Mouse (Mus musculus) midbrain, embryonic 14.5 days (tissue): ENCODE data around the gene Cfap58. TPM values are rescaled to one million over a fixed set of nuclear protein-coding genes. Genes with fewer than 3 reads are reported as not detected.

Experiments
- ATAC-seq: fragments of 200-750 bp; cut with Nextera tagmentation; 2 replicates; pipeline ENCODE4 v1.8.0; 2017; ENCODE audit warnings: moderate number of reproducible peaks, moderate library complexity; ENCODE audit not compliant: low FRiP score, low TSS enrichment
- DNase-seq: peaks from one replicate; pipeline ENCODE4 v3.0.0-alpha.2; 2015
- H3K27ac ChIP-seq: fragments of 300-500 bp; sonication (generic); replicated peaks from 2 replicates; pipeline ENCODE4 v1.5.1; 2014; ENCODE audit warnings: mild to moderate bottlenecking, low read depth, low read length, moderate library complexity
- H3K27me3 ChIP-seq: fragments of 300-500 bp; sonication (generic); 2 replicates; pipeline ENCODE4 v1.6.1; 2014; ENCODE audit warnings: low read length, control low read depth, mixed read lengths; ENCODE audit not compliant: control insufficient read depth, insufficient read depth
- H3K36me3 ChIP-seq: fragments of 300-500 bp; sonication (generic); 2 replicates; pipeline ENCODE4 v1.6.1; 2014; ENCODE audit warnings: low read length, control low read depth; ENCODE audit not compliant: control insufficient read depth, insufficient read depth
- H3K4me1 ChIP-seq: fragments of 300-500 bp; sonication (generic); 2 replicates; pipeline ENCODE4 v1.6.1; 2014; ENCODE audit warnings: mild to moderate bottlenecking, antibody characterized with exemption, low read length, control low read depth; ENCODE audit not compliant: control insufficient read depth, insufficient read depth
- H3K4me2 ChIP-seq: fragments of 300-500 bp; sonication (generic); 2 replicates; pipeline ENCODE4 v1.6.1; 2014; ENCODE audit warnings: mild to moderate bottlenecking, low read length, moderate library complexity
- H3K4me3 ChIP-seq: fragments of 300-500 bp; sonication (generic); replicated peaks from 2 replicates; pipeline ENCODE4 v1.5.1; 2014; ENCODE audit warnings: low read depth, low read length
- H3K9ac ChIP-seq: fragments of 300-500 bp; sonication (generic); replicated peaks from 2 replicates; pipeline ENCODE4 v1.6.1; 2014; ENCODE audit warnings: mild to moderate bottlenecking, low read length, moderate library complexity
- H3K9me3 ChIP-seq: fragments of 300-500 bp; sonication (generic); 2 replicates; pipeline ENCODE4 v1.6.1; 2016; ENCODE audit warnings: low read length, control low read depth, mixed read lengths; ENCODE audit not compliant: control insufficient read depth
- WGBS: fragments of 180-500 bp; shearing (Covaris S2); extraction: QIAGEN DNeasy Blood & Tissue Kit; methylation state at CpG from one replicate; pipeline ENCODE4 v1.1.7; 2014; 5-methylcytosine and 5-hydroxymethylcytosine counted together
- microRNA-seq: library from miRNA; unstranded; fragments of <30 nt; microRNA quantifications from one replicate; pipeline ENCODE4, GENCODE M21; 2016
- polyA plus RNA-seq: library from polyadenylated mRNA; unstranded; fragments of >200 nt; fragmentation: Nextera tagmentation; extraction: Ambion mirVana; gene quantifications from 2 replicates; pipeline ENCODE4 v1.2.1, GENCODE M21; 2014

Cfap58 gene
- polyA plus RNA-seq, 1 experiment from 2014 or later, result 0.89 TPM

GRCm38 (mm10) chr19:48026882-48027281 lies 89.4 kb downstream of the Cfap58 start:
- Histone ChIP-seq H3K27ac (no peak overlapping the region), H3K36me3 (no peaks in the 10 kb centered on the region), H3K4me1 (no peaks in the 10 kb centered on the region; the same call in 1 of the 2 replicates), H3K9ac (no peak overlapping the region), H3K4me3 (no peak overlapping the region), H3K9me3 (no peaks in the 10 kb centered on the region), H3K27me3 (no peaks in the 10 kb centered on the region), H3K4me2 (no peak overlapping the region)
- 72% methylated on average over 2 of the region's 2 CpGs for WGBS
- ATAC-seq (no peak), DNase-seq (no peak)

DNA sequence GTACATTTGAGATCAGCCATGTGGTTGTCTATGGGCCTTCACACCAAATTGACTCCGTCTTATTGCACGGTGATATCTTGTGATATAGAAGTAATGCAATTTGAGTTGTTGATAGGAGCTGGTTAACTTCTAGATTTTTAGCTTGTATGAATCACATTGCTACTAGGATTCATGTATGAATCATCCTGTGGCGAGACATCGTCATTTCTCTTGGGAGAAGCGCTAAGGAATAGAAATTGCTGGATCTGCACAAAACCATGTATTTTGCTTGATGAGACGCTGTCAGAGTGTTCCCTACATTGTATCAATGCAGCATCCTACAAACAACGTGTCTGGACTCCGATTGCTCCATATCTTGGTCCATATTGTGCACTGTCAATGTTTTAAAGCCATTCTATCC lies 102.1 kb downstream of the Cfap58 start:
- H3K4me1 ChIP-seq, result 0 out of 2 replicates have a peak, but pooled peaks cover 6% of the 10 kb centered on the region
- DNase-seq (no peak), ATAC-seq (no peak)
- no peak overlapping the region for H3K4me3 ChIP-seq
- no peaks in the 10 kb centered on the region for H3K27me3 ChIP-seq
- H3K27ac ChIP-seq, result no peak overlapping the region
- no peak overlapping the region for H3K9ac ChIP-seq
- H3K36me3 ChIP-seq, result no peaks in the 10 kb centered on the region
- H3K4me2 ChIP-seq, result no peak overlapping the region
- WGBS, result 89% methylated on average over 8 of the region's 8 CpGs
- no peaks in the 10 kb centered on the region for H3K9me3 ChIP-seq

DNA sequence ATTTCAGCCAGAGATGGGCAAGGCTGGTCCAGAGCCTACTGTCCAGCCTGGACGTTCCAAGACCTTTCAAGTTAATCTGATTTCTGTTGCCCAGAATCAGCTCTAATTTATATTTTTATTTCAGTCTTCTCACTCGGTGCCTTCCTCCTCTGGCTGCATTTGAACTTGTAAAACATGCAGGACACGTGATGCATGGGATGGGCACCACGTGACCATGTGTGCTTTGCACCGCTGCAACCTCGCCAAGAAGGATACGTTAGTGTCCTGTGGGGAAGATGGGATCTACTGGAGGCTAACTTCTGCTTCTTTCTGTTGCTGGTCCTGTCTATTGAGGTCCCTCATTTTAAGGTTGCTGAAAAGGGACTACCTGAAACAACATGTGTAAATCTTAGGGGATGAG lies 109.8 kb downstream of the Cfap58 start:
- Histone ChIP-seq H3K4me3 (no peak overlapping the region), H3K36me3 (no peaks in the 10 kb centered on the region), H3K9ac (no peak overlapping the region), H3K4me2 (no peak overlapping the region), H3K4me1 (no peaks in the 10 kb centered on the region), H3K27ac (no peak overlapping the region), H3K9me3 (no peaks in the 10 kb centered on the region), H3K27me3 (no peaks in the 10 kb centered on the region)
- DNase-seq (no peak), ATAC-seq (no peak)
- WGBS, result 92% methylated on average over 7 of the region's 7 CpGs

- H3K9ac ChIP-seq, result no peak overlapping the region
- H3K36me3 ChIP-seq, result no peaks in the 10 kb centered on the region
- H3K4me3 ChIP-seq, result no peak overlapping the region
- no peak for DNase-seq
- WGBS, result 77% methylated on average over 3 of the region's 3 CpGs
- 0 out of 2 replicates have a peak, but pooled peaks cover 3% of the 10 kb centered on the region for H3K4me1 ChIP-seq
- H3K27me3 ChIP-seq, result no peaks in the 10 kb centered on the region
- H3K9me3 ChIP-seq, result no peaks in the 10 kb centered on the region
- ATAC-seq, result no peak
- H3K4me2 ChIP-seq, result no peak overlapping the region
- no peak overlapping the region for H3K27ac ChIP-seq
These were observed 111.9 kb downstream of the Cfap58 start for GRCm38 (mm10) chr19:48049361-48049760.

DNA sequence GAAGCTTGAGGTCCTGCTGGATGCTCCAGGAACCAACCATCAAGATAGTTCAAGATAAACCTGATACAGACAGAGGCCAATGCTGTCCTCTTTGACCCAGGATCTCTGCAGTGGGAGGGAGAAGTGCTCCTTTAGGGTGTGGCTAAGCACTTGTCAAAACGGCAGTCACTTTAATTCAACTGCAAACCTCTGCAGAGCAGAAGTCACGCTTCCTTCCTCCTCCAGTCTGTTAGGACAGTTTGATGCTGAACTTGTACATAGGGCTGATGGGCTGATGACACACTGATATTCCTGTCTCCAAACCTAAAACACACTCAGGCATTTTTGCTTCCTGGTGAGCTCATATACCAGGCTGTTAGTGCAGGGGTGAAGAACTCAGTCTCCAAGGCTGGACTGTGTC lies 125.8 kb downstream of the Cfap58 start:
- no peak overlapping the region for H3K9ac ChIP-seq
- no peak overlapping the region for H3K4me2 ChIP-seq
- DNase-seq (no peak), ATAC-seq (no peak)
- H3K27me3 ChIP-seq, result no peaks in the 10 kb centered on the region
- WGBS, result 75% methylated on average over 2 of the region's 2 CpGs
- no peak overlapping the region for H3K27ac ChIP-seq
- no peaks in the 10 kb centered on the region for H3K9me3 ChIP-seq
- no peak overlapping the region for H3K4me3 ChIP-seq
- H3K4me1 ChIP-seq, result no peaks in the 10 kb centered on the region
- no peaks in the 10 kb centered on the region for H3K36me3 ChIP-seq

DNA sequence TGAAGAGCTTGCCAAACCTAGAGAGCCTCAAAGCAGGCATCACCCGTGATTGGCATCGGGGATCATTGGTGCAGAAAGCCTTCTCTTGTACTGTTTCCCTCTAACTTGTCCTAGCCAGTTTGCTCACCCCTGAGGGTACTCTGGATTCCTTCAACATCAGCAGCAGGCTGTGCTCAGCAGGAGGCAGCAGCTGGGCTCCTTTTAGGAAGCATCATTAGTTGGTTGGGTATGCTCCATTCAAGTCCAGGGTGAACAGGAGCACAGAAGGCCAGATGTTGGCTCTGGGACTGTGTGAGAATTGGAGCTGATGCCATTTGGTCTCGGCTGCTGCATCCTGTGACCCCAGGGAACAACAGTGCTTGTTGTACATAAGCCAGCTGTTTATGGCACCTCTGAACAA lies 142.2 kb downstream of the Cfap58 start:
- no peak overlapping the region for H3K4me3 ChIP-seq
- no peak overlapping the region for H3K4me2 ChIP-seq
- no peaks in the 10 kb centered on the region for H3K4me1 ChIP-seq
- DNase-seq (no peak), ATAC-seq (no peak)
- no peaks in the 10 kb centered on the region for H3K27me3 ChIP-seq
- H3K9me3 ChIP-seq, result no peaks in the 10 kb centered on the region
- no peak overlapping the region for H3K9ac ChIP-seq
- H3K27ac ChIP-seq, result no peak overlapping the region
- H3K36me3 ChIP-seq, result no peaks in the 10 kb centered on the region
- WGBS, result 77% methylated on average over 3 of the region's 3 CpGs

- DNase-seq, result no peak
- no peaks in the 10 kb centered on the region for H3K36me3 ChIP-seq
- ATAC-seq, result no peak
These were observed 144.0 kb downstream of the Cfap58 start for GRCm38 (mm10) chr19:48081456-48081855.

More at GRCm38 (mm10) chr19:48081456-48081855, 144.0 kb downstream of the Cfap58 start:
- H3K9me3 ChIP-seq, result no peaks in the 10 kb centered on the region
- no peaks in the 10 kb centered on the region for H3K4me1 ChIP-seq
- no peak overlapping the region for H3K4me3 ChIP-seq
- no peaks in the 10 kb centered on the region for H3K27me3 ChIP-seq
- H3K4me2 ChIP-seq, result no peak overlapping the region
- H3K27ac ChIP-seq, result no peak overlapping the region
- WGBS, result 80% methylated on average over 4 of the region's 4 CpGs
- no peak overlapping the region for H3K9ac ChIP-seq

Small RNA genes within 50 kb of the gene (microRNA-seq; reads per million reads assigned to microRNA genes)
- not detected for gene Gm22240

Other genes with a start within 250 kb of the Cfap58 start
- gene Col17a1, start 245.6 kb upstream of the Cfap58 start, polyA plus RNA-seq, result 0.09 and 0.29 TPM in 2 replicates
- 168 and 176 TPM in 2 replicates for gene Sfr1, start 206.0 kb upstream of the Cfap58 start, polyA plus RNA-seq
- gene Gsto1, start 82.7 kb upstream of the Cfap58 start, polyA plus RNA-seq, result 115 and 150 TPM in 2 replicates
- 1.0 and 1.2 TPM in 2 replicates for gene Gsto2, start 72.1 kb upstream of the Cfap58 start, polyA plus RNA-seq
- 0.47 and 0.77 TPM in 2 replicates for gene Cfap43, start 18.4 kb upstream of the Cfap58 start, polyA plus RNA-seq
- gene Itprip, start 18.4 kb upstream of the Cfap58 start, polyA plus RNA-seq, result 3.4 and 5.2 TPM in 2 replicates